Mouse (Mus musculus): ENCODE results near the gene Mgst3.
"Not testable (repeated sequence)": the region's sequence is repeated elsewhere in the genome, so short reads cannot be mapped to it uniquely, and the experiment has no call there.

Gene Mgst3

GRCm38 (mm10) chr1:167360268-167360667 lies 33.4 kb downstream of the Mgst3 start:
- no peak for DNase-seq (ENCODE audit: low read depth, low spot score)

GRCm38 (mm10) chr1:167358731-167359130 lies 34.9 kb downstream of the Mgst3 start:
- no peak for DNase-seq (ENCODE audit: low read depth, low spot score)

- no peak for DNase-seq (ENCODE audit: low read depth, low spot score)
Observed at GRCm38 (mm10) chr1:167357387-167357786, 36.3 kb downstream of the Mgst3 start.

GRCm38 (mm10) chr1:167352403-167352802 lies 41.2 kb downstream of the Mgst3 start:
- DNase-seq (ENCODE audit: low read depth, low spot score): no peak

GRCm38 (mm10) chr1:167350597-167351415 lies 42.8 kb downstream of the Mgst3 start:
- peak; percentile 65 for DNase-seq (ENCODE audit: low read depth, low spot score)

- peak; percentile 96 for DNase-seq (ENCODE audit: low read depth, low spot score)
Observed at GRCm38 (mm10) chr1:167349815-167350596, 43.6 kb downstream of the Mgst3 start, which contains the start of gene Aldh9a1. Gene Aldh9a1, plus strand, starts transcription at chr1:167349991.

GRCm38 (mm10) chr1:167349206-167349605 lies 44.4 kb downstream of the Mgst3 start:
- DNase-seq (ENCODE audit: low read depth, low spot score): peak; percentile 75

GRCm38 (mm10) chr1:167345994-167346520 lies 47.6 kb downstream of the Mgst3 start:
- not testable (repeated sequence) for DNase-seq (ENCODE audit: low read depth, low spot score)

- no peak for DNase-seq (ENCODE audit: low read depth, low spot score)
Observed at GRCm38 (mm10) chr1:167342831-167343230, 50.8 kb downstream of the Mgst3 start.

GRCm38 (mm10) chr1:167340910-167341528 lies 52.6 kb downstream of the Mgst3 start:
- no peak for DNase-seq (ENCODE audit: low read depth, low spot score)

- DNase-seq (ENCODE audit: low read depth, low spot score): no peak
Observed at GRCm38 (mm10) chr1:167340111-167340787, 53.4 kb downstream of the Mgst3 start.

GRCm38 (mm10) chr1:167339177-167339781 lies 54.4 kb downstream of the Mgst3 start:
- no peak for DNase-seq (ENCODE audit: low read depth, low spot score)

GRCm38 (mm10) chr1:167337463-167338095 lies 56.1 kb downstream of the Mgst3 start:
- peak; percentile 97 for DNase-seq (ENCODE audit: low read depth, low spot score)

- DNase-seq (ENCODE audit: low read depth, low spot score): no peak
Observed at GRCm38 (mm10) chr1:167336398-167336797, 57.2 kb downstream of the Mgst3 start.

GRCm38 (mm10) chr1:167331106-167331505 lies 62.5 kb downstream of the Mgst3 start:
- DNase-seq (ENCODE audit: low read depth, low spot score): no peak

- no peak for DNase-seq (ENCODE audit: low read depth, low spot score)
Observed at GRCm38 (mm10) chr1:167328776-167329175, 64.9 kb downstream of the Mgst3 start.

All from 3T3-L1 (cell line).